Mouse (Mus musculus) midbrain, embryonic 10.5 days (tissue): ENCODE data around the gene B3gntl1. TPM values are rescaled to one million over a fixed set of nuclear protein-coding genes. Genes with fewer than 3 reads are reported as not detected.
A peak's percentile ranks its signal among the peaks of the same experiment; 100 is the strongest.

ENCODE experiments used
- DNase-seq: peaks from one replicate; pipeline ENCODE4 v3.0.0-alpha.2; 2017; ENCODE audit warnings: low spot score
- H3K27ac ChIP-seq: fragments of 300-500 bp; sonication (generic); replicated peaks from 2 replicates; pipeline ENCODE4 v1.5.1; 2016; ENCODE audit warnings: mild to moderate bottlenecking
- H3K27me3 ChIP-seq: fragments of 300-500 bp; sonication (generic); 2 replicates; pipeline ENCODE4 v1.6.1; 2016; ENCODE audit warnings: low read depth, mild to moderate bottlenecking; ENCODE audit not compliant: poor library complexity, severe bottlenecking
- H3K36me3 ChIP-seq: fragments of 300-500 bp; sonication (generic); 2 replicates; pipeline ENCODE4 v1.6.1; 2016; ENCODE audit warnings: mild to moderate bottlenecking, moderate library complexity
- H3K4me1 ChIP-seq: fragments of 300-500 bp; sonication (generic); 2 replicates; pipeline ENCODE4 v1.6.1; 2016
- H3K4me3 ChIP-seq: fragments of 300-500 bp; sonication (generic); 2 replicates; pipeline ENCODE4 v1.5.1; 2016; ENCODE audit warnings: mild to moderate bottlenecking, moderate library complexity
- H3K9me3 ChIP-seq: fragments of 300-500 bp; sonication (generic); replicated peaks from 2 replicates; pipeline ENCODE4 v1.6.1; 2016; ENCODE audit warnings: mild to moderate bottlenecking
- WGBS: fragments of 180-500 bp; shearing (Covaris S2); methylation state at CpG from one replicate; pipeline ENCODE4 v1.1.7; 2016; 5-methylcytosine and 5-hydroxymethylcytosine counted together
- polyA plus RNA-seq: library from polyadenylated mRNA; unstranded; fragments of >200 nt; fragmentation: Nextera tagmentation; extraction: Ambion mirVana; gene quantifications from 2 replicates; pipeline ENCODE4 v1.2.1, GENCODE M21; 2016

Gene B3gntl1
- polyA plus RNA-seq, 1 experiment from 2014 or later: 7.2 TPM

DNA sequence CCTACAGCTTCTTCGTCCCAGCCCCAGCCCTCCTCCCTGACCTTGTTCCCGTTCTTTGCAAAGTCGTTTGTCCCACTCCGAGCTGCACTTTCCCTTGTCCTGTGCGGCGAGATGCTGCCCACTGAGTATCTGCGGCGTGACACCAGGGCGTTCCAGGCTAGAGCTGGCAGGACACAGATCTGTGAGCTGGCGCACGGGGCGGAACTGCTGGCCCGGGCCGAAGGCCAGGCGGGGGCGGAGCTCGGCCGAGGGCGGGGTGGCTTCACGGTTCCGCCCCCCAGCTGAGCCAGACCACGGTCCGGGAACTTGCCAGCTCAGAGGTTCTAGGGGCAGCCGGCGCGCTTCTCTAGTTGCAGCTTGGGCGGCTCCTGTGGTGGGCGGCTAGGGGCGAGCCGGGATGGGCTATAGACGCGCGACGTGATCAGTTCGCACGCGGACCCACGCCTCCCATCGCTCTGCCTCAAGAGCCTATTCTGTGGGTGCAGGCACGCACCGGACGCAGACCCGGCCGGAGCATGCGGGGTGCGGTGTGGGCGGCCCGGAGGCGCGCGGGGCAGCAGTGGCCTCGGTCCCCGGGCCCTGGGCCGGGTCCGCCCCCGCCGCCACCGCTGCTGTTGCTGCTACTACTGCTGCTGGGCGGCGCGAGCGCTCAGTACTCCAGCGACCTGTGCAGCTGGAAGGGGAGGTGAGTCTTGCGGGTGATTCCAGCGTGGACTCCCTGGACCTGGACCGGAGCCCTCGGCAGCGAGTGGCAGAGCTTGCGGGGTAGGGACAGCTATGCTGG is 29.4 kb upstream of the B3gntl1 start:
- DNase-seq: peak; percentile 79
- Histone ChIP-seq H3K4me1 (peaks cover 27% of the 10 kb centered on the region), H3K36me3 (no peaks in the 10 kb centered on the region), H3K27me3 (peaks cover 56% of the 10 kb centered on the region), H3K9me3 (no peaks in the 10 kb centered on the region), H3K27ac (peak overlapping the region; percentile 74), H3K4me3 (peak overlapping the region; percentile 80)
- WGBS: under 1% methylated on average over 68 of the region's 69 CpGs

DNA sequence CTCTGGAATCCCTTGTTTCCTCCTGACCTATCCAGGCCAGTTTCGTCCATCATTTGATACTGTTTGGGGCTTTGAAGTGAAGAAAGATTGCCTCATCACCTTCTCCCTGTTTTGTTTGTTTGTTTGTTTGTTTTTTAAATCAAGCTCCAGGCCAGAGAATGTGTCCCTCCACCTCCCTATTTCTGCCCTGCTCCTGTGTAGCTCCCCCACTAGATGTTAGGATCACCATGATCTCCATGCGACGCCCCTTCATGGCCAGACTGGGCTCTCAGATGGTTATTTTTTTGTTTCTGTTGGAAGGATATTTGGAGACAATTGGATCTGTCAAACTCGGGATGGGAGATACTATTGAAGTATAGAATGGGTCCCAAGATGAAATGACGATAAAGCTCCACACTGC is 28.3 kb upstream of the B3gntl1 start, which contains the start of gene Metrnl:
Gene Metrnl (plus strand): TSS at position 301 of the 400 bp plus-strand sequence.
- WGBS: 85% methylated on average over 5 of the region's 5 CpGs

DNA sequence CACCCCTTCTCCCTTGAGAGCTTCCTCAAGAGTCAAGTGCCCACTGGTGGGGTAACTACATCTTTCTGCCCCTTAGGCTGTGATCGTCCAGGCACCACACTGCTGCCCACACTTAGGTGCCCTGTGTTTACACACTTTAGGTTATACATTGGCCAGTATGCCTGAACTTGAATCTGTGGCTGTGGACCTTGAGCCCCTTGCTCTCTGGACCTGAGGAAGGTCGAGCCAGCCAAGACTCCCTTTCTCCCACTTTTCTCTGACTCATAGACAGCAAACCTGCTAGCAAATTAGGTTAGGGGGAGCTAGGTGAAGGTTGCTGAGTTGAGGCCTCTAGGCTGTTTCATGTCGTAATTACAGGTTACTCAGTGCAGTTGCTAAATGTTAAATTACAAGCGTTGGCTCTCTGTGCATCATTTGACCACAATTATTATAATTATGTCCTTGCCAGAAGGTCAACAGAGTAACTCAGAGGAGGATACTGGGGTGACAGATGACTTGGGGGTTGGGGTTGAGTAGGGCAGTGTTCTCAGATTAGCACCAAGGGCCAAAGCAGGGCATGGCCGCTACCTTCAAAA is 25.5 kb upstream of the B3gntl1 start:
- Histone ChIP-seq H3K4me3 (no peak overlapping the region), H3K27me3 (peaks cover 32% of the 10 kb centered on the region), H3K36me3 (no peaks in the 10 kb centered on the region), H3K9me3 (no peaks in the 10 kb centered on the region), H3K27ac (no peak overlapping the region), H3K4me1 (peaks cover 22% of the 10 kb centered on the region)
- no peak for DNase-seq
- 86% methylated on average over 5 of the region's 5 CpGs for WGBS

More for the DNA sequence above, 28.3 kb upstream of the B3gntl1 start, which contains the start of gene Metrnl:
- no peaks in the 10 kb centered on the region for H3K36me3 ChIP-seq
- H3K4me3 ChIP-seq: peak within 1 kb of the TSS; percentile 80
- peaks cover 27% of the 10 kb centered on the region for H3K4me1 ChIP-seq
- H3K27ac ChIP-seq: peak within 1 kb of the TSS; percentile 74
- DNase-seq: no peak
- peaks cover 56% of the 10 kb centered on the region for H3K27me3 ChIP-seq
- no peaks in the 10 kb centered on the region for H3K9me3 ChIP-seq

DNA sequence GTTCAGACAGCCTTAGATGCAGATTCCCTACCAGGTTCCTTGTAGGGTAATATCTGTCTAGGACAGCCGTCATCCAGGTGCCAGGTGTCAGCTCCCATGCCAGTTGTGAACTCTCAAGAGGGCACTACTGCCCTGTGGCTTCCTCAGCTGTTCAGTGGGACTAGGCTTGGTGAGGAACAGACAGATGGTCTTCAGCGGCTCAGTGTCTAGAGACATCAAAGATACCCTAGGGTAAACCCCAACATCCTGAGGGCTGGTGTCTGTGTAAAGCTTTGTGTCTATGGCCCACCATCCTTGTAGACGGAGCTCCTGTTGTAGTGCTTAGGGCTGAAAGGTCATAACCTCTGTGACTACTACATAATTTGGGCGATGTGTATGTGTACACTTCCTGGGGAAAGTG is 24.3 kb upstream of the B3gntl1 start:
- DNase-seq: no peak
- Histone ChIP-seq H3K27ac (no peak overlapping the region), H3K36me3 (no peaks in the 10 kb centered on the region), H3K27me3 (peaks cover 20% of the 10 kb centered on the region), H3K4me3 (no peak overlapping the region), H3K9me3 (no peaks in the 10 kb centered on the region), H3K4me1 (peaks cover 10% of the 10 kb centered on the region)
- 89% methylated on average over 4 of the region's 4 CpGs for WGBS

DNA sequence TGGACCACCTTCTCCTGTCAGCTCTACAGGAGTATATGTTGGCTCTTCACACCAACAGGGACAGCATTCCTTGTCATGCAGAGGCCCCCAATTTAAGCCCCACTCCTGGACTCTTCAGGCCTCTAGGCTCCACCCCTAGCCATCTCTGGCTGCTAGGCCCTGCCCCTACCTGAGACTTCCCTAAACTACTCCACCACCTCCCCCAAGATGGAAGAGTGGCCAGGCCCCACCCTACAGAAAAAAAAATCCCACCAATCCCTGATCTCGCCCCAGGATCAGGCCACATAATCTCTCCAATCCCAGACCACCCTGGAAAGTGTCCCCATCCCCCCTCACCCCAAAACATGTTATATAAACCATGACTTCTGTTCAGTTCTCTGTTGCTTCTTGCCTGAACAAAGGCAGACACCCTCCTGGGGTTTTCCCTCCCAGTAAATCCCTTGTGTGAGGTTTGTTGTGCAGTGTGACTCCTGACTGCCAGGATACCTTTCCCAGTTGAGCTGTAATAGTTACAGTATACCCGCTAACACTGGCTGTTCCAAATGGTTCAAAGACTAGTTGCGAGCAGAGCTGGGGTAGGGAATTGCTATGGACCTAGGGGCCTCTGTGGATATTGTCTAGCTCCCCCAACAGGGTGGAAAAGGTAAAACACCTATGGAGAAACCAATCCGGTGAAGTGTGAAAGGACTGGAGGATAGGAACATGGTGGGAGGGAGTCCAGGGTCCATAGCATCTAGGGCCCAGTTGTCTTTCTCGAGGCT is 22.5 kb upstream of the B3gntl1 start:
- H3K4me1 ChIP-seq: peaks cover 3% of the 10 kb centered on the region; the same call in 1 of the 2 replicates
- WGBS: 72% methylated on average over 5 of the region's 5 CpGs
- H3K27me3 ChIP-seq: peaks cover 2% of the 10 kb centered on the region
- no peaks in the 10 kb centered on the region for H3K36me3 ChIP-seq
- no peak overlapping the region for H3K27ac ChIP-seq
- no peaks in the 10 kb centered on the region for H3K9me3 ChIP-seq
- H3K4me3 ChIP-seq: no peak overlapping the region
- DNase-seq: no peak

- H3K9me3 ChIP-seq: no peaks in the 10 kb centered on the region
- H3K36me3 ChIP-seq: no peaks in the 10 kb centered on the region
- H3K4me3 ChIP-seq: no peak overlapping the region
- WGBS: 83% methylated on average over 2 of the region's 2 CpGs
- DNase-seq: no peak
- 0 out of 2 replicates have a peak, but pooled peaks cover 3% of the 10 kb centered on the region for H3K4me1 ChIP-seq
- no peak overlapping the region for H3K27ac ChIP-seq
- no peaks in the 10 kb centered on the region for H3K27me3 ChIP-seq
These were observed 15.1 kb upstream of the B3gntl1 start for GRCm38 (mm10) chr11:121688024-121688423.

DNA sequence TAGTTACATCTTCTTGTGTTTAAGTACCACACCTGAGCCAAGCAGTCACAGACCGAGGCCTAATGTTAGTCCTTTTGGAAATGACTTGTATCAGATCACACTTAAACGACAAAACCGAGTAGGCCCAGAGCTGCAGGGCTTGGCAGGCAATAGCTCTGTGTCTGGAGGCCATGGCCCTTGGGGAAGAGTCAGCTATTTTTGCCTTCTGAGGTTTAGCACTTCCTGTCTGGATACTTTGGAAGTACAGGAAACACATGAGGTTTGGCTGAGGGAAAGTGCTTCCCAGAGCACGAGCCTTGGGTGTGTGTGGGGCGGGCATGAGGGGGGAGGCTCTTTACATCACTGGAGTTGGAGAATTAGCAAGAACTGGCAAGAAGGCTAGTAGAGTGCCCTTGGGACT is 13.7 kb upstream of the B3gntl1 start:
- no peaks in the 10 kb centered on the region for H3K36me3 ChIP-seq
- no peak for DNase-seq
- 80% methylated on average over 5 of the region's 5 CpGs for WGBS

DNA sequence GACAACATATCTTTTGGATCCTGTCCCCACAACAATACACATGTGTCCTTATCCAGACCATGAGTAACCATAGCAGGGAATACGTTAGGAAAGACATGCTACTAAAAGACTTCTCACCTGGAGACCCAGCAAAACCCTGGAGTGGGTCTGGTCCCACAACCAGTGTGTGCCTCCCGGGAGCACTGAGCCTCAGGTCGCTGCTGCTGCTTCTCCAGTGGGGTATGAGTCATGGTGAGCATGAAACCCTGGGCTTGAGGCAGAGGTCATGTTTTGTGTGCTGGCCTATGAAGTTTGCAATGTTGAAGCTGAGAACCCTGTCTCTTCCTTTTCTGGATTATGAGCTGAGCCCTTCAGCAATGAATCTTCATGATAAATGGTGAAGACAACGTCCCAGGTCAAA is 13.1 kb upstream of the B3gntl1 start:
- 92% methylated on average over 4 of the region's 4 CpGs for WGBS
- Histone ChIP-seq H3K27ac (no peak overlapping the region), H3K36me3 (no peaks in the 10 kb centered on the region), H3K9me3 (no peaks in the 10 kb centered on the region), H3K4me1 (0 out of 2 replicates have a peak, but pooled peaks cover 3% of the 10 kb centered on the region), H3K4me3 (no peak overlapping the region), H3K27me3 (no peaks in the 10 kb centered on the region)
- no peak for DNase-seq

More for the DNA sequence above, 13.7 kb upstream of the B3gntl1 start:
- Histone ChIP-seq H3K4me3 (no peak overlapping the region), H3K27me3 (no peaks in the 10 kb centered on the region), H3K4me1 (0 out of 2 replicates have a peak, but pooled peaks cover 3% of the 10 kb centered on the region), H3K27ac (no peak overlapping the region), H3K9me3 (no peaks in the 10 kb centered on the region)

DNA sequence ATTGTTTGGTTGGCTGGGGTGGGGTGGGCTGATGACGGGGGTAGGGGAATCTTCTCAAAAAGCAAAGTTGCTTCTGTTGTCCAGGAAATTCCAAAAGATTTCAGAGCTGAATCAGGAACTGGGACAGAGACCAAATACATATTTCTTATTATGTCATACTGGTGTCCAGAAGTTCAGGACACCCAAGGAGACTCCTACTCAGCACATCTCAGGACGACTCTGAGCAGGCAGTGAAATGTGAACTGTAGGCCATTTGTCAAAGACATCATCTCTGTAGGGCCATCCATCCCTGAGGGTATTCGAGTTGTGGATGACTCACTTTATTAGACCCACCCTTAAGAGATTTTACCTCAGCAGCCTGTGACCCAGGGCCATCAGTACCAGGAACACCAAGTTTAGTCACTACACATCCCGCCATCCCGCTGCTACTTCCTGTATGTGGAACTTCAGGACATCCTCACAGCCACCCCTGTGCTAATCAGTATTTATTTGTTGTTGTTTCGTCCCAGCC is 12.6 kb upstream of the B3gntl1 start:
- Histone ChIP-seq H3K27me3 (no peaks in the 10 kb centered on the region), H3K27ac (no peak overlapping the region), H3K4me3 (no peak overlapping the region), H3K9me3 (no peaks in the 10 kb centered on the region), H3K4me1 (0 out of 2 replicates have a peak, but pooled peaks cover 3% of the 10 kb centered on the region), H3K36me3 (no peaks in the 10 kb centered on the region)
- no peak for DNase-seq
- 74% methylated on average over 6 of the region's 6 CpGs for WGBS

DNA sequence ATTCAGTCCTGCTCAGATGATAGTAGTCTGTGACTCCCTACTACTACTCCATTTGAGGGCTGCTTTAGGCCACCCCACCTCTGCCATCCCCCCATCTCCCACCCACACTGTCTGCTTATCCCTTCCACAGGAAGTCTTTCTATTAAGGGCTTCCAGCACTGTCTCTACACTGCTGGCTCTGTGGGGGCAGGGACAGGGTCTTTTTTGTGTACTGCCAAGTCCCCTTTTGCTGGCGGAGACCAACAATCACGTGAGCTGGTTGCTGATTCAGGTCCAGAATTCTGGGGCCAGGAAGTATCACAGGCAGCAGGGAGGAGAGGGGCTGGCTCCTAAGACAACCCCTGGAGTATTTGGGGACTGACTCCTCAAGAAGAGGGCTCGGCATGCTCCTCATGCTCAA is 10.3 kb upstream of the B3gntl1 start:
- WGBS: 75% methylated on average over 3 of the region's 3 CpGs
- H3K27ac ChIP-seq: no peak overlapping the region
- no peak for DNase-seq
- no peaks in the 10 kb centered on the region for H3K9me3 ChIP-seq
- H3K4me1 ChIP-seq: 0 out of 2 replicates have a peak, but pooled peaks cover 3% of the 10 kb centered on the region
- H3K4me3 ChIP-seq: no peak overlapping the region
- H3K36me3 ChIP-seq: no peaks in the 10 kb centered on the region
- H3K27me3 ChIP-seq: no peaks in the 10 kb centered on the region

DNA sequence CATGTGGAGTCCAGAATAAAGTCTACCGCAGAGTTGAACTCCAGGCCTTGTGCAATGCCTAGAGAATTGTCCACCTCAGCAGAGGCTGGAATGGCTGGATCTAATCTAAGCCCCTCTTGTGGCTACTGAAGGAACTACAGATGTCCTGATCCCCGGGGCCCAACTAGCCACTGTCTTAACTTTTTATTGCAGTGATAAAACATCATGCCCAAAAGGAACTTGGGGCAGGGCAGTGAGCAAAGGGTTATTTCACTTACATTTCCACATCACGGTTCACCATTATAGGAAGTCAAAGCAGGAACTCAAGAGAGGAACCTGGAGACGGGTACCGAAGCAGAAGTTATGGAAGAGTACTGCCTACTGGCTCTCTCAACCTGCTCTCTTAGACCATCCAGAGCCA is 7.8 kb upstream of the B3gntl1 start:
- H3K27ac ChIP-seq: no peak overlapping the region
- 0 out of 2 replicates have a peak, but pooled peaks cover 3% of the 10 kb centered on the region for H3K4me1 ChIP-seq
- WGBS: 77% methylated on average over 5 of the region's 5 CpGs
- H3K9me3 ChIP-seq: peaks cover 5% of the 10 kb centered on the region; the same call in 1 of the 2 replicates
- DNase-seq: no peak
- H3K36me3 ChIP-seq: no peaks in the 10 kb centered on the region
- no peaks in the 10 kb centered on the region for H3K27me3 ChIP-seq
- no peak overlapping the region for H3K4me3 ChIP-seq

GRCm38 (mm10) chr11:121679581-121679980 is 6.6 kb upstream of the B3gntl1 start:
- H3K4me3 ChIP-seq: no peak overlapping the region
- no peaks in the 10 kb centered on the region for H3K36me3 ChIP-seq
- peaks cover 6% of the 10 kb centered on the region; the same call in 1 of the 2 replicates for H3K9me3 ChIP-seq
- no peak for DNase-seq
- 90% methylated on average over 2 of the region's 2 CpGs for WGBS
- H3K27ac ChIP-seq: no peak overlapping the region
- no peaks in the 10 kb centered on the region for H3K27me3 ChIP-seq
- 0 out of 2 replicates have a peak, but pooled peaks cover 3% of the 10 kb centered on the region for H3K4me1 ChIP-seq
